Mouse (Mus musculus): ENCODE measurements around the gene Fitm2.

The Fitm2 gene

GRCm38 (mm10) chr2:163472466-163472851 is at the start of gene Fitm2:
Gene Fitm2, minus strand, starts transcription at chr2:163472629.
- peak; percentile 97 for DNase-seq

DNA sequence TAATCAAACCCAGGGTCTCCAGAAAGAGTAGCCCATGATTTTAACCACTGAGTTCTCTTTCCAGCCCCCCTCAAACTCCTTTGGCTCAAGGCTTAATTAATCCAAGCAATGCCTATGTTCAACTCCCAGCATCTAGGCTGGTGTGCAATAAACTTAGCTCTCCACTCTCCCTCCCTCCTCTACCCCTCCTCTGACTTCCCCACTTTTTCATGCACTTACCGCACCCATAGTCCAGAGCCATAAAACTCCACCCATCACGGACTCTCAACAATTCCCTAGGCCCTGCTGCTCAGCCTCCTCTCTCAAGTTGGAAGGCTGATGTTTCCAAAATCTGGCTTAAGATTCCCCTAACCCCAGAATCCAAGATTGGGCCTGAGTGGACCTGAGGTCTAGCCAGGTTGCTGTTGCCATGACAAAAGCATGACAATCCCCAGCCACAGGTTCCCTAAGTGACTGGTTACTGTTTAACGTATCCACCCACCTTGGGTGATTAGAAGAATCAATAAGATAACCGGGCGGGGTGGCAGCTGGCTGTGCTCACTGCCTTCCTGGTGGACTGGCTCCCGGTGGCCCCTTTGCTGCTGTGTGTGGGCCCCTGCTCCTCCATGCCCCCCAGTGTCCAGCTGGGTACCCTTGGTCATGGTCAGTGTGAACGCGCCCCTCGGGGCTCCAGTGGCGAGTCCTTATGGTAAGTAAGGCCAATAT is 34.0 kb upstream of the Fitm2 start, which contains the start of gene Hnf4a:
TSS of gene Hnf4a (plus strand) at position 509 of the 705 bp plus-strand sequence.
- no peak for DNase-seq

- no peak for DNase-seq
Measured at GRCm38 (mm10) chr2:163503191-163503590, 30.8 kb upstream of the Fitm2 start.

- no peak for DNase-seq
Measured at GRCm38 (mm10) chr2:163502219-163502618, 29.8 kb upstream of the Fitm2 start.

GRCm38 (mm10) chr2:163494456-163494855 is 22.0 kb upstream of the Fitm2 start:
- DNase-seq = no peak

- no peak for DNase-seq
Measured at GRCm38 (mm10) chr2:163493976-163494375, 21.5 kb upstream of the Fitm2 start.

DNA sequence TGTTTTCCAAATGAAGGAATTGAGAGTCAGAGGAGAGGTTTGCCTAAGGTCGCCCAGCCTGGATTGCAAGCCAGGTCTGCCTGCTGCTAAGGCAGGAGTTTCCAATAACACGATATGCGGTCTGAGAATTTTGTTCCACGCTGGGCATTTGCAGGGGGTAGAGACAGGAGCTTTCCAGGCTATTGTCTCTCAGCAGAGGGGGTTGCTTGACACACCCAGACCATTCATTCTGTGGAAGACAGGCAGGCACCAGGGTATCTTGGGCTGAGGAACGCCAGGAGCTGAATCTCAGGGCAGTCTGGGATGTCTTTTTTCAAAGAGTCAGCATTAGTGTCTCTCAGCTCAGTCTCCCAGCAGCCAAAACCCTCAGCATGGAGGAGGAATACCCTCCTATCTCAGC is 20.6 kb upstream of the Fitm2 start:
- DNase-seq = no peak

DNA sequence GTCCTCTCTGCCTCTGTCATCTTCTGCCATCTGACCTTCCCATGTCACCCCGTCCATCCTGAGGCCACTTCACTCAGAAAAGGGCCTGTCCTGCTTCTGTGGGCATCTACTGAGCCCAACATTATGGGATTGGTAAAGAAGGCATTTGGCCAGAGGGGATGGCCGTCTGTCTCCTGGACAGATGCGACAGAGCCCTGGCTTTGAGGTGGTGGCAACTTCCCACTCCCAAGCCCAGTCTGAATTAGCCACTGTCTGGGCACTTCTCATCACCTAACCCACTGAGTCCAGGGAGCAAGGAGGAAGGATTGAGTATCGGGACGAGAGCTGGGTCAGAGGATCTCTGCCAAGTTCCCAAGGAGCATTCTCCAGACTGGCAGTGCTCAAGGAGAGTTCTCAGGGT is 19.6 kb upstream of the Fitm2 start, which contains the start of gene R3hdml:
TSS of gene R3hdml (plus strand) at position 301 of the 400 bp plus-strand sequence.
- no peak for DNase-seq

- no peak for DNase-seq
Measured at GRCm38 (mm10) chr2:163491351-163491750, 18.9 kb upstream of the Fitm2 start.

- no peak for DNase-seq
Measured at GRCm38 (mm10) chr2:163490656-163491055, 18.2 kb upstream of the Fitm2 start.

- DNase-seq = no peak
Measured at GRCm38 (mm10) chr2:163489725-163490291, 17.4 kb upstream of the Fitm2 start.

GRCm38 (mm10) chr2:163487360-163487759 is 14.9 kb upstream of the Fitm2 start:
- no peak for DNase-seq

DNA sequence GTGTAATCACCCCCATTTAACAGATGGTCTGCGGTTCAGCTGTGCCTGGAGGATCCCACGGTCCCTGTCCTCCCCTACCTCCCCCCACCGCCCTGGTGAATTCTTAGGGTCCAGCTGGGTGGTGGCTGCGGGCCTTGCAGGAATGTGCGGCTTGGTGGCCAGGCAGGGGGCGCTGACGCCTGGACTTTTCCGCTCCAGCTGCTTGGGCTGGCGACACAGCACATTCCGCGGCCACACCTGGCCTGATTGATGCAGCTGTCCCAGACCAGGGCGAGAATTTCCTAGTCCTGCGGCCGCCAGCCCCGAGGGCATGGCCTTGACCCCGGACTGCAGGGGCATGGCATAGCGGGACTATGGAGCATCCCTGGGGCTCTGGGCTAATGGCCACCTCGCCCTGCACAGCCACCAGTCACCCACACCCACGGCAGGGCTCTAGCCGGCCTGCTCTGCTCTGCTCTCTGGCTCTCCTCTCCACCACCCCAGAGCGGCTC is 9.2 kb upstream of the Fitm2 start:
- no peak for DNase-seq

DNA sequence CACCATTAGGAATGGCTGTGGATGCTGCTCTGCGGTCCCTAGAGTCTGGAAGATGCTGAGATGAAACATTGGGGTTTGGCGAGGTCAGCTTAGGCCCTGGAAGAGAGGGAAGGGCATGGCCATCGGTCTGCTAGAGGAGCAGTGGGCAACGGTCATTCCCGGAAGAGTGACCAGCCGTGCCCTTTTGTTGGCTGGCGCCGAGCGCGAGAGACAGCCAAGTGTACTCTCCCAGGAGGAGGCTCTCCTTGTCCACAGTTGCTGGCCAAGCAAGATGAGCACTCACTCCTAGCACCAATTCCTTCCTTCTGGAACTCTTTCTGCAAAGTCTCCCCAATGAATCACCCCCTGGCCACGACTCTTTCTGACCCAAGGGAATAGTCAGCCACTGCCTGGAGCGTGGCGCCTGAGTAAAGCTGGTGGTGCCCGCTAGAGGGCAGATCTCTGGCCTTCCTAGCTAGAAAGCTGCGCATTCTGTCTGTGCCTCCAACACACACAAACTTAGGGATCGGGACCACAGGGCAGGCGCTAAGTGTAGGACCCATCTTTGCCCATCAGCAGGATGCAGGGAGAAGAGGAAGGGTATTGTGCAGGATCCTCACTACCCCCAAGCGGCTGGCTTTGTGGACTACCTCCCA is 7.9 kb upstream of the Fitm2 start:
- DNase-seq = peak; percentile 6

DNA sequence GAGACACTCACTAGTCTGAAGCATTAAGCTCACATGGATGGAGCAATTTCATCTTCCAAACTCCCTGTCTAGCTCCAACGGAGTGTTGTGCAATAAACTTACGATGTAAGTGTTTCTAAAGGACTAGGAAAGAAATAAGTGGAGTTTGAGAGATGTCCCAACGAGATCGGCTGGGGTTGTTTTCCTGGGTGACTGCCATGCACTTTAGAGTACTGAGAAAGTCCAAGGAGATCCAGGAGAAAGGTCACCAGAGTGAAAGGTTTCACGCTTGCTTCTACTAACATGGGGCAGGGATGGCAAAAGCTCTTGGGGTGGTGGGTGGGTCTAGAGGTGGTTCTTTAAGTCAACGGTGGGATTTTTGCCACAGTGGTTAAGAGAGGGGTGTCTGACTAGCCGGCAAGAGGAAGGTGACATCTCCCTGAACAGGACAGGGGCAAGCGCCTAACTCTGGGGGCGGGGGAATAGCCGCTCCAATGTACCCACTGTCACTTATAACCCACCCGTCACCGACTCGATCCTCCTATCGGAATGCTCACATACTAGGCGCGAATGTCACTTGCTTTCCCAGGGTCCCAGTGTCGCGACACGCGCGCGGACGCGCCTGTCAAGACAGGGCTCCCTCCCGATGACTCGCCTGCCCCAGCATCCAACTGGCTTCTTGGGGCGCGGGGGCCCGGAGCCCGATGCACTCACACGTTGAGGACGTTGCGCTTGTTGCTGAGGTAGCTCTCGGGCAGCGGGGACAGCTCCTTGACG is 541 bp downstream of the Fitm2 start:
- no peak for DNase-seq

DNA sequence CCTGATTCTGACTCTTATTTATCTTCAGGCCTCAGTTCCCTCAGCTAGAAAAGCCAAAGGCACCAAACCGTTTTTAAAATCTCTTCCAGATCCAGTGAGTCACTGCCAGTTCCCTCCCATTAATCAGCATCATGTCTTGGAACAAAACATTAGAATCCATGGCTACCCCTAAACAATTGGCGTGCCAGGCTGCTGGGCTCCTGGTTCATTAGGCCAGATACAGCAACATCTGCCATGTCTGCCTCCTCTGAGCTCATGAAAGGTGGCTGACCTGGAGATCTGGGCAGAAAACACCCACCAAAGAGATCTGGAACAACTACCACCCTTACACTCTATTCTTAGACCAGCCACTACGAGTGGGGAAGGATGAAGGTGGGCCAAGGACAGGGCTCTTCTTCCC is 1.3 kb downstream of the Fitm2 start:
- DNase-seq = no peak

DNA sequence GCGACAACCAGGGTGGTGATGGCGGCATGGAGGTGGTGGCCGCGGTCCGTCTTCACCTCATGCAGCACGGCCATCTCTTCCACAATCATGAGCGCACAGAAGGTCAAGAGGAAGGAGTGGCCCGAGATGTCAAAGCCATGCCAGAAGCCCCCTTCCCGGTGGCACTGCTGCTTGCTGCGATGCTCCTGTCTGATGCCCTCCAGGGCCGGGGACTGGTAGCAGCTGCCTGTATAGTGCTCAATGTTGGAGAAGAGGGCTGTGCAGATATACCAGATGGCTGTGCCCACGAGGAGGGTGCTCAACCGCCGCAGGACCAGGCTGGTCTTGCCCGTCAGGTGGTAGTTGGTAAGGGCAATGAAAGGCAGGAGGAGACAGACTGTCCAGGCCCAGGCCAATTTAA is 2.7 kb downstream of the Fitm2 start:
- no peak for DNase-seq

GRCm38 (mm10) chr2:163468866-163469265 is 3.6 kb downstream of the Fitm2 start:
- DNase-seq = no peak

GRCm38 (mm10) chr2:163467585-163467984 is 4.8 kb downstream of the Fitm2 start:
- DNase-seq = no peak

GRCm38 (mm10) chr2:163466771-163467170 is 5.7 kb downstream of the Fitm2 start:
- no peak for DNase-seq

- no peak for DNase-seq
Measured at GRCm38 (mm10) chr2:163464562-163464961, 7.9 kb downstream of the Fitm2 start.

GRCm38 (mm10) chr2:163463998-163464397 is 8.4 kb downstream of the Fitm2 start:
- no peak for DNase-seq

- no peak for DNase-seq
Measured at GRCm38 (mm10) chr2:163463251-163463769, 9.1 kb downstream of the Fitm2 start.
